Mouse (Mus musculus) liver, embryonic 14.5 days (tissue): Measurements from ENCODE around the gene Ttyh3. TPM values are rescaled to one million over a fixed set of nuclear protein-coding genes. Genes with fewer than 3 reads are reported as not detected.

Experiments used
- ATAC-seq: fragments of 200-750 bp; cut with Nextera tagmentation; 2 replicates; pipeline ENCODE4 v1.8.0; 2017; ENCODE audit warnings: moderate number of reproducible peaks, mild to moderate bottlenecking, moderate library complexity; ENCODE audit not compliant: insufficient read depth
- DNase-seq, 3 experiments: peaks; one replicate each; pipeline ENCODE4 v3.0.0-alpha.2; 2012 to 2013; ENCODE audit warnings: low read depth in 3 of 3, low spot score in 3 of 3
- H3K27ac ChIP-seq: fragments of 300-500 bp; sonication (generic); 2 replicates; pipeline ENCODE4 v1.5.1; 2014; ENCODE audit warnings: moderate library complexity, mild to moderate bottlenecking, control low read depth, inconsistent platforms
- H3K27me3 ChIP-seq: fragments of 300-500 bp; sonication (generic); 2 replicates; pipeline ENCODE4 v1.6.1; 2014; ENCODE audit warnings: mild to moderate bottlenecking, low read length, moderate library complexity; ENCODE audit not compliant: control insufficient read depth, insufficient read depth
- H3K36me3 ChIP-seq: fragments of 300-500 bp; sonication (generic); replicated peaks from 2 replicates; pipeline ENCODE4 v1.6.1; 2014; ENCODE audit warnings: low read depth; ENCODE audit not compliant: control insufficient read depth, insufficient read depth
- H3K4me1 ChIP-seq, 2 experiments: fragments of 200-500 bp in 1 of 2; fragments of 300-500 bp in 1 of 2; sonication (generic) in 1 of 2; replicated peaks; 2 replicates each; pipeline ENCODE4 v1.6.1; 2012 to 2014; ENCODE audit warnings: antibody characterized with exemption in 1 of 2, inconsistent platforms in 1 of 2, low read length in 1 of 2; ENCODE audit not compliant: control insufficient read depth in 2 of 2, insufficient read depth in 2 of 2
- H3K4me2 ChIP-seq: fragments of 300-500 bp; sonication (generic); 2 replicates; pipeline ENCODE4 v1.6.1; 2014; ENCODE audit warnings: low read depth, mild to moderate bottlenecking, control low read depth, moderate library complexity
- H3K4me3 ChIP-seq, 2 experiments: fragments of 200-500 bp in 1 of 2; fragments of 300-500 bp in 1 of 2; sonication (generic) in 1 of 2; 2 replicates each; pipeline ENCODE4 v1.5.1; 2012 to 2014; ENCODE audit warnings: low read depth in 2 of 2, low read length in 2 of 2, mild to moderate bottlenecking in 2 of 2, control low read depth in 1 of 2, inconsistent platforms in 1 of 2, moderate library complexity in 1 of 2; ENCODE audit not compliant: insufficient read depth in 1 of 2
- H3K9ac ChIP-seq: fragments of 300-500 bp; sonication (generic); replicated peaks from 2 replicates; pipeline ENCODE4 v1.6.1; 2014; ENCODE audit warnings: mild to moderate bottlenecking, control low read depth, moderate library complexity
- H3K9me3 ChIP-seq: fragments of 300-500 bp; sonication (generic); 2 replicates; pipeline ENCODE4 v1.6.1; 2016; ENCODE audit warnings: low read length, mixed read lengths; ENCODE audit not compliant: control insufficient read depth
- CTCF ChIP-seq: IDR thresholded peaks from 2 replicates; pipeline ENCODE4 v1.5.1; 2016; ENCODE audit warnings: antibody characterized with exemption, low read depth, control low read depth
- EP300 ChIP-seq: IDR thresholded peaks from 2 replicates; pipeline ENCODE4 v1.6.1; 2016; ENCODE audit warnings: antibody characterized with exemption, low read depth
- WGBS: fragments of 180-500 bp; shearing (Covaris S2); extraction: QIAGEN DNeasy Blood & Tissue Kit; methylation state at CpG from one replicate; pipeline ENCODE4 v1.1.7; 2014; ENCODE audit not compliant: insufficient replicate concordance; 5-methylcytosine and 5-hydroxymethylcytosine counted together
- polyA plus RNA-seq, 2 experiments: library from polyadenylated mRNA; depleted of rRNA in 1 of 2; stranded (reverse) in 1 of 2; unstranded in 1 of 2; fragments of >200 nt; fragmentation: Nextera tagmentation in 1 of 2; extraction: Ambion mirVana in 1 of 2; gene quantifications; 2 replicates each; pipeline versions ENCODE4 v1.2.1 to v1.2.3; 2012 to 2014

Gene Ttyh3
- polyA plus RNA-seq, 2 experiments = 5.4 to 8.3 TPM

- ATAC-seq = no peak
- Histone ChIP-seq H3K36me3 (no peaks in the 10 kb centered on the region), H3K9me3 (no peaks in the 10 kb centered on the region), H3K4me1 (peaks cover 0 to 1% of the 10 kb centered on the region in 2 experiments; a peak in 1 of 4 replicates), H3K4me3 (no peak overlapping the region), H3K9ac (no peak overlapping the region), H3K4me2 (no peak overlapping the region), H3K27ac (no peak overlapping the region), H3K27me3 (no peaks in the 10 kb centered on the region; the same call in 1 of the 2 replicates)
- no peak for TF ChIP-seq CTCF
- no peak for TF ChIP-seq EP300
- WGBS = 49% methylated on average over 12 of the region's 12 CpGs
- no peak for DNase-seq
Measured at GRCm38 (mm10) chr5:140661875-140662643, 13.2 kb upstream of the Ttyh3 start.

GRCm38 (mm10) chr5:140661427-140661826 lies 12.6 kb upstream of the Ttyh3 start:
- Histone ChIP-seq H3K4me1 (peaks cover 0 to 1% of the 10 kb centered on the region in 2 experiments; a peak in 1 of 4 replicates), H3K4me2 (no peak overlapping the region), H3K9ac (no peak overlapping the region), H3K4me3 (no peak overlapping the region), H3K27ac (no peak overlapping the region), H3K36me3 (no peaks in the 10 kb centered on the region), H3K27me3 (no peaks in the 10 kb centered on the region; the same call in 1 of the 2 replicates), H3K9me3 (no peaks in the 10 kb centered on the region)
- 71% methylated on average over 8 of the region's 8 CpGs for WGBS
- TF ChIP-seq CTCF = no peak
- no peak for TF ChIP-seq EP300
- DNase-seq (no peak), ATAC-seq (no peak)

GRCm38 (mm10) chr5:140660398-140660797 lies 11.6 kb upstream of the Ttyh3 start:
- Histone ChIP-seq H3K9me3 (no peaks in the 10 kb centered on the region), H3K4me1 (peaks cover 0 to 1% of the 10 kb centered on the region in 2 experiments; a peak in 1 of 4 replicates), H3K4me2 (no peak overlapping the region), H3K27ac (no peak overlapping the region), H3K9ac (no peak overlapping the region), H3K4me3 (no peak overlapping the region), H3K36me3 (no peaks in the 10 kb centered on the region), H3K27me3 (no peaks in the 10 kb centered on the region; the same call in 1 of the 2 replicates)
- ATAC-seq = no peak
- DNase-seq = no peak
- no peak for TF ChIP-seq CTCF
- TF ChIP-seq EP300 = no peak
- WGBS = 63% methylated on average over 1 of the region's 1 CpGs

- H3K27me3 ChIP-seq = no peaks in the 10 kb centered on the region; the same call in 1 of the 2 replicates
- H3K27ac ChIP-seq = no peak overlapping the region
- TF ChIP-seq CTCF (no peak), EP300 (no peak)
- 58% methylated on average over 16 of the region's 16 CpGs for WGBS
- H3K36me3 ChIP-seq = no peaks in the 10 kb centered on the region
- H3K4me2 ChIP-seq = no peak overlapping the region
- peaks cover 0 to 1% of the 10 kb centered on the region in 2 experiments; a peak in 1 of 4 replicates for H3K4me1 ChIP-seq
- ATAC-seq (no peak), DNase-seq (no peak)
- no peaks in the 10 kb centered on the region for H3K9me3 ChIP-seq
- no peak overlapping the region for H3K9ac ChIP-seq
- H3K4me3 ChIP-seq = no peak overlapping the region
Measured at GRCm38 (mm10) chr5:140659607-140660272, 10.9 kb upstream of the Ttyh3 start.
